Mouse (Mus musculus) heart, adult 2 months (tissue): ENCODE data around the gene Alg5. TPM values are rescaled to one million over a fixed set of nuclear protein-coding genes. Genes with fewer than 3 reads are reported as not detected.

Source experiments
- DNase-seq, 2 experiments: peaks; one replicate each; pipeline ENCODE4 v3.0.0; 2021
- H3K27ac ChIP-seq: fragments of 200-600 bp; 2 replicates; pipeline ENCODE4 v1.8.1; 2022
- H3K27me3 ChIP-seq: fragments of 200-500 bp; 2 replicates; pipeline ENCODE4 v1.6.1; 2012; ENCODE audit warnings: mild to moderate bottlenecking, low read length, inconsistent platforms, mixed read lengths; ENCODE audit not compliant: control insufficient read depth, insufficient read depth
- H3K36me3 ChIP-seq: fragments of 200-500 bp; 2 replicates; pipeline ENCODE4 v1.6.1; 2012; ENCODE audit warnings: low read length, inconsistent platforms; ENCODE audit not compliant: control insufficient read depth, insufficient read depth
- H3K4me1 ChIP-seq: fragments of 200-500 bp; 2 replicates; pipeline ENCODE4 v1.6.1; 2011; ENCODE audit warnings: low read length; ENCODE audit not compliant: control insufficient read depth, insufficient read depth
- H3K4me3 ChIP-seq: fragments of 200-600 bp; 2 replicates; pipeline ENCODE4 v1.8.1; 2022
- H3K79me2 ChIP-seq: fragments of 200-500 bp; replicated peaks from 2 replicates; pipeline ENCODE4 v1.6.1; 2012; ENCODE audit warnings: mild to moderate bottlenecking, inconsistent platforms, low read length, moderate library complexity, mixed read lengths; ENCODE audit not compliant: control insufficient read depth, insufficient read depth
- H3K9ac ChIP-seq: fragments of 200-500 bp; 2 replicates; pipeline ENCODE4 v1.6.1; 2012; ENCODE audit warnings: low read depth, mild to moderate bottlenecking, control low read depth, inconsistent platforms, low read length, mixed read lengths
- CTCF ChIP-seq: fragments of 200-600 bp; IDR thresholded peaks from 2 replicates; pipeline ENCODE4 v1.8.1; 2022; ENCODE audit warnings: antibody characterized with exemption, mild to moderate bottlenecking, moderate library complexity
- EP300 ChIP-seq: fragments of 200-500 bp; IDR thresholded peaks from 2 replicates; pipeline ENCODE4 v1.6.1; 2011; ENCODE audit warnings: low read depth, low read length, control low read depth; ENCODE audit not compliant: insufficient read depth
- POLR2A ChIP-seq: fragments of 200-500 bp; IDR thresholded peaks from 2 replicates; pipeline ENCODE4 v1.6.1; 2011; ENCODE audit warnings: mild to moderate bottlenecking, low read depth, low read length, control low read depth; ENCODE audit not compliant: insufficient read depth
- WGBS: fragments of 180-500 bp; shearing (Covaris S2); methylation state at CpG from one replicate; pipeline ENCODE4 v1.1.7; 2018; 5-methylcytosine and 5-hydroxymethylcytosine counted together
- intact Hi-C: fragments of 180-260 bp; cut with DNase I; formaldehyde crosslinking; loops from one replicate; pipeline ENCODE4 v1.15.1; 2025
- polyA plus RNA-seq: library from polyadenylated mRNA; depleted of rRNA; stranded (reverse); fragments of >200 nt; gene quantifications from 2 replicates; pipeline ENCODE4 v1.2.3, GENCODE M21; 2012
- total RNA-seq, 2 experiments: library from RNA; stranded (reverse); gene quantifications; 2 replicates each; pipeline ENCODE4 v1.2.3; 2021

Gene Alg5
- total and polyA plus RNA-seq, 3 experiments = 6.9 to 10.5 (median 8.9) TPM

DNA sequence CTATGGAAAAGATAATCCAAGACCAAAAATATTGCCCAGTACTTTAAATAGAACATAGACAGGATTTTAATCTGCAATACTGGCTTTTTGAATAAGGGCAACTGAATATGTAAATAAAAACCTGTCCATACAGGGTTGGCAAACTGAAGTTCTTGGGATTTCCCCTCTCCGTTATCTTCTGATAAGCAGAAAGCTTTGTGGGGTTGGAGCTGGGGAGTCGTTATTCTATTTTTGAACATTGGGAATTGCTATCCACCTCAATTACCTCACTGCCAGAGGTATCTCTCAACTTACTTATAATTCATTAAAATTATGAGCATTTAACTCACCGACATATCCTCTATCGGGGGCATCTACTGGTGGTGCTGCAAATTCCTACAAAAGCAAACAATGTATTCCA is 3.0 kb upstream of the Alg5 start:
- H3K9ac ChIP-seq = no peak overlapping the region

DNA sequence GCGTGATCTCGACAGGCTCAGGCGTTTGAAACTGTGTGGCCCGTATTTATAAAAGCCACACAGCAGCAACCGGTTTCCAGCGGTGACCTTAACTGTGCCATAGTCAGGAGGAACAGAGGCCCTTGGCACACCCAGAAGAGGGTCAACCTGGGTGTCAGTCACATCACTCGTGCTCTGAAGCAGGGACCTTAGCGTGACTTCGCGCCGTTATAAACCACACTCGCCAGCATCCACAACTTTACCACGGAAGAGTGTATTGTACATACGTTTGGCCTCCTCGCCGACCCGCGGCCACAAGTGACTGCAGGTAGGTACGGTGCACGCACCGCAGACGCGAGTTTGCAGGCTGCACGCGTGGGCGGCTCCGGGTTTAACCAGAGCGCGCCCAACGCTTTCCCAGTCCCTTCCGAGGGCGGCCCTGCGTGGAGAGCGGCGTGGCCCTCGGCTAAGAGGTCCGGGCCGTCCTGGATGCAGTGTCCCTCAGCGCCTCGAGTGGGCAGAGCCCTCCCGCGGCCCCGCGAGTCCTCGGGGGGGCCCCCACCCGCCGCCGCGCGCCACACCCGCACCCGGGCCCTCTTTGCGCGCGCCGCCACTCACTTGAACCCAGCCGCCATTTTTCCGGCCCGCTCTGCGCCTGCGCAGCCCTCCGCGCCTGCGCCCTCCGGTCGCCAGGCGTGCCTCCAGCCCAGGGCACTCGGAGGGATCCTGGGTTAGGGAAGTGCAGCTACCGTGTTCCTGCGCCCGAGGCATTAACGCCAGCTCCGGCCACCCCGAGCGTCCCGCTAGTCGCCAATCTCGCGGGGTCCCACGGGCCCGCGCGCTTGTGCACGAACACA is 710 bp upstream of the Alg5 start:
- TF ChIP-seq CTCF (no peak), POLR2A (peak; percentile 90), EP300 (no peak)
- Histone ChIP-seq H3K9ac (peak overlapping the region; percentile 80), H3K4me1 (peaks cover 1% of the 10 kb centered on the region; the same call in 1 of the 2 replicates), H3K27ac (peak overlapping the region; percentile 99), H3K79me2 (no peaks in the 10 kb centered on the region), H3K27me3 (no peaks in the 10 kb centered on the region), H3K36me3 (0 out of 2 replicates have a peak, but pooled peaks cover 2% of the 10 kb centered on the region), H3K4me3 (peak overlapping the region; percentile 92)
- intact Hi-C loops = loop anchor here (2.0 kb wide), 2 partner anchors 42 to 72 kb away; partner anchors contain the start of genes Rfxap and Supt20
- WGBS = under 1% methylated on average over 84 of the region's 84 CpGs
- peak; percentile 93 to 95 for DNase-seq

More for the DNA sequence above, 3.0 kb upstream of the Alg5 start:
- Histone ChIP-seq H3K27me3 (no peaks in the 10 kb centered on the region), H3K27ac (no peak overlapping the region), H3K4me3 (no peak overlapping the region), H3K36me3 (peaks cover 3% of the 10 kb centered on the region; the same call in 1 of the 2 replicates), H3K4me1 (peaks cover 1% of the 10 kb centered on the region; the same call in 1 of the 2 replicates), H3K79me2 (no peaks in the 10 kb centered on the region)
- TF ChIP-seq EP300 (no peak), POLR2A (no peak), CTCF (no peak)
- intact Hi-C loops = no loop called here
- 74% methylated on average over 4 of the region's 4 CpGs for WGBS
- no peak for DNase-seq

DNA sequence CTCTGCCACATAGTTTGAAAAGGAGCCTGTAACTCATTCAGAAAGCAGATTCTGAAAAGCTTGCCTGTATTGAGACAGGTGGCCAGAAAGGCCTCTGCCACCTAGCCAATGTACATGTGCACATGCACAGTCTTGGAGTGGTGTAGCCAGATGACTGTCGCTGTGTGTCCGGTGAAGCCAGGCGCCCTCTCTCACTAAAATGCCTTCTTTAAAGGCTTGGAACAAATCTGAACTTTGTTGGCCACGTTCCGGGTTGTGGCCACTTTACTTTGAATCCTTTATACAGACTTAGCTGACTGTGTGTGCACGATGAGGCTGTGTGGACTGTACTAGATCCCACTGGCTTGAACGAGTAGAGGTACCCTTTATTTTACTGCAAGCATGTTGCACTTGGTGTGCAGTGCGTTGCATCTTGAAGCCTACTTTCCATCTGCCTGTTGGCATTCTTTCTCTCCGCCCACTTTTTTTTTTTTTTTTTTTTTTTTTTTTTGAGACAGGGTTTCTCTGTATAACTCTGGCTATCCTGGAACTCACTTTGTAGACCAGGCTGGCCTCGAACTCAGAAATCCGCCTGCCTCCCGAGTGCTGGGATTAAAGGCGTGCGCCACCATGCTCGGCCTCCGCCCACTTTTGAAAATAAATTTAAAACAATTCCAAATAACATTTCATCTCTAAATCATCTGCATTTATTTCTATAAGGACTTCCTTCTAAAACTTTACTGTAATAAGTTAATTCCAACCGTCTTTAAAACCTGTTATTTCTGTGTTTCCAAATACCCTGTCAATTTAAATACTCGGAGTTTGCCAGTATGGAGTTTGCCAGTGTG is 975 bp downstream of the Alg5 start:
- Histone ChIP-seq H3K4me1 (peaks cover 1% of the 10 kb centered on the region; the same call in 1 of the 2 replicates), H3K36me3 (no peaks in the 10 kb centered on the region), H3K27me3 (no peaks in the 10 kb centered on the region), H3K79me2 (no peaks in the 10 kb centered on the region), H3K4me3 (peak overlapping the region; percentile 92), H3K27ac (peak overlapping the region; percentile 99; the same call in 1 of the 2 replicates), H3K9ac (peak overlapping the region; percentile 58)
- no peak for DNase-seq
- 47% methylated on average over 18 of the region's 18 CpGs for WGBS
- intact Hi-C loops = no loop called here
- TF ChIP-seq POLR2A = no peak
- no peak for TF ChIP-seq CTCF
- TF ChIP-seq EP300 = no peak

DNA sequence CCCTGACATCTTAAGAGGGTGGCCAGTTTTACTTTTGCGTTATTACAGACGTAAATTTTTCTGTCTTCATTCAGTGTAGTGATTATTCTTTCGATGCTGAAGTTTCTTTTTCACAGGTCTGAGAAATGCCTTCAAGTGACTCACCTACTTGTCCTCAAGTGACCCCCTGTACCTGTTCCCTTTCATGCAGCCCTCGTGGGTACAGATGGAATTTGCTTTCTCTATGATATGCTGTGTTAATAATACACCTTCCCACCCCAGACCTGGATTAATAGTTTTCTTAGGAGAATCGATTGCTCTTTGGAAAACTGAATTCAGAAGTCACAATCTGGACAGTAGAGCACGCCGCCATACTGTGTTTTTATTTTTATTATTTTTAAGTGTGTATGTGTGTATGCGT is 2.0 kb downstream of the Alg5 start:
- Histone ChIP-seq H3K27ac (no peak overlapping the region), H3K4me3 (no peak overlapping the region), H3K27me3 (no peaks in the 10 kb centered on the region), H3K4me1 (peaks cover 1% of the 10 kb centered on the region; the same call in 1 of the 2 replicates), H3K36me3 (no peaks in the 10 kb centered on the region), H3K79me2 (no peaks in the 10 kb centered on the region), H3K9ac (no peak overlapping the region)
- DNase-seq = no peak
- WGBS = 94% methylated on average over 8 of the region's 8 CpGs
- intact Hi-C loops = no loop called here
- no peak for TF ChIP-seq EP300
- no peak for TF ChIP-seq POLR2A

DNA sequence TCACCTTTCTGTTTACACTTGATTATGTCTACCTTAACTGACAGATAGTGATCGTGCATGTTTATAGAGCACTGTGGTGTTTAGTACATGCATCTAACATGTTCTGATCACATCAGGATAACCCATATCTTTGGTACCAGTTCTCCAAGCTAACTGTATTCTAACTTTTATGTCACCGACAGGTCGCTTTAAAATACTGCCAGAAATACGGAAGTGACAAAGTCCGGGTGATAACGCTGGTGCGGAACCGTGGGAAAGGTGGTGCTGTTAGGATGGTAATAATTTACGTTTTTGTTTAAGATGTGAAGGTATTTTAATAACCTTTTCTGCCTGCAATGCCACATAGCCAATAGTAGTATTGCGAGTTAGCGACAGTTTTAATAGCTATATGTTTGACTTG is 6.6 kb downstream of the Alg5 start:
- H3K36me3 ChIP-seq = no peaks in the 10 kb centered on the region
- WGBS = 96% methylated on average over 11 of the region's 11 CpGs
- no peak overlapping the region for H3K27ac ChIP-seq
- no peaks in the 10 kb centered on the region for H3K27me3 ChIP-seq
- H3K79me2 ChIP-seq = no peaks in the 10 kb centered on the region
- intact Hi-C loops = loop anchor here (10.0 kb wide), 1 partner anchor 323 kb away; no protein-coding TSS in a partner anchor
- no peaks in the 10 kb centered on the region for H3K4me1 ChIP-seq
- DNase-seq = no peak
- TF ChIP-seq EP300 = no peak
- TF ChIP-seq POLR2A = no peak
- TF ChIP-seq CTCF = no peak
- no peak overlapping the region for H3K9ac ChIP-seq
- H3K4me3 ChIP-seq = no peak overlapping the region
